Mouse (Mus musculus): ENCODE results near the gene Slc8a2. TPM values are rescaled to one million over a fixed set of nuclear protein-coding genes. Genes with fewer than 3 reads are reported as not detected.
A peak's percentile ranks its signal among the peaks of the same experiment; 100 is the strongest.

Slc8a2 gene
- polyA plus RNA-seq, 1 experiment: not detected

DNA sequence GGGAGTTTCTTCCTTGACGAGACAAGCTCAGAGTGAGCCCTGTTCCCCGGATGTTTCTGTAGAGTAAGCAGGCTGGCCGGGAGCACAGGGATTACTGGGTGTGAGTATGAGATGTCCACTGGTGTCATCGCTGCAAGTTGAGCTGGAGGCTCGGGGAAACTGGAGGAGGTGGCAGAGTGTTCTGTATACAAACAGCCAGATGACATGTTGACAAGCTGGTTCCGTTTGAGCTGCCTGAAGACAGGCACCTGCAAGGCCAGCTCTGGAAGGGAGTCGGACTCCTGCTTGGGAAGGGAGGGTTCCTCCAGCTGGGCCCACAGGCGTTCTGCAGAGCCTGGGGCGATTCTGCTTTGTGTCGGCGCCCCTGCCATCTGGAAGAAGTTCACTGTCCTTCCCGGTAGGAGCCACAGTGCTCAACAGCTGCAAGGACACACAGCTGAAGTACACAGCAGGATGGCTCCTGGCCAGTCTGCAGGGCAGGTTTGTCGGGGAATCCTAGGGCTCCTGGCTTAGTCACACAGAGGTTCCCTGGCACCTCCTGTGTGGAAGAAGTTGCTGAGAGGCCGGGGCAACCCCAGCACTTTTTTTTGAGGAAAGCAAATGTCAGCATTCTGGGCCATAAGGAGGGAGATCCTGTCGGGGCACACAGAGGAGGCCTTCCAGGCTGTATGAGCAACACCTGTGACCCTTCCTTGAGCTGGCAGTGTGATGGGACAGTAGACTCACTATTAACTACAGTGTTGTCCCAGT, 27.7 kb upstream of the Slc8a2 start:
- Histone ChIP-seq H3K4me3 (ENCODE audit: insufficient read depth, low read length) (no peak overlapping the region), H3K27ac (ENCODE audit: insufficient read depth, low read depth, low read length) (no peak overlapping the region), H3K4me1 (ENCODE audit: control insufficient read depth, insufficient read depth, low read length) (peaks cover 47% of the 10 kb centered on the region)
- TF ChIP-seq CTCF (IDR thresholded peaks at IDR 0.05; ENCODE audit: low read depth, low read length) (no peak), POLR2A (IDR thresholded peaks at IDR 0.05; ENCODE audit: borderline replicate concordance, low read depth, low read length) (no peak)

DNA sequence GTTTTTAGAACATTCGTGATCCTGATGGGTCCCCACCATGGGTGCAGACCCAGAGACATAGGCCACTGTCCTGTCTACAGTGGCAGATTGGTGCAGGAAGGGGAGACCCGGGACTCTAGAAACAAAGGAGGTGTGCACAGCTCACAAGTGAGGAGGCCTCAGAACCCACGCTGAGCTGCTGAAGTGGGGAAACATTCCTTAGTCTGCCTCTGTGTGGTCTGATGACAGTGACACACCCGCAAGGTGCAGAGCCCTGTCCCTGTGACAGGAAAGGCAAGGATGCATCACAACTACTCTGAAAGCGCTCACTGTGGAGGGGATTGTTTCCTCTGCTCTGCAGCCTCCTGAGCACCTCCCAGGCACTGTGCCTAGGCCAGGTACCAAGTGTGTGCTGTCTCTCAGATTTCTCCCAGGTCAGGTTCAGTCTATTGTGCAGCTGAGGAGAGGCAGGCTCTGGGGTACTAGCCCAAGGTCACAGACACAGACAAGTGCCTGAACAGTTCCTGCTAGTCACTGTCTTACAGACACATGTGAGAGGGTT, 26.9 kb upstream of the Slc8a2 start:
- no peak overlapping the region for H3K4me3 ChIP-seq (ENCODE audit: insufficient read depth, low read length)
- TF ChIP-seq CTCF (IDR thresholded peaks at IDR 0.05; ENCODE audit: low read depth, low read length) (no peak), POLR2A (IDR thresholded peaks at IDR 0.05; ENCODE audit: borderline replicate concordance, low read depth, low read length) (no peak)
- no peak overlapping the region for H3K27ac ChIP-seq (ENCODE audit: insufficient read depth, low read depth, low read length)
- H3K4me1 ChIP-seq (ENCODE audit: control insufficient read depth, insufficient read depth, low read length): peaks cover 41% of the 10 kb centered on the region

DNA sequence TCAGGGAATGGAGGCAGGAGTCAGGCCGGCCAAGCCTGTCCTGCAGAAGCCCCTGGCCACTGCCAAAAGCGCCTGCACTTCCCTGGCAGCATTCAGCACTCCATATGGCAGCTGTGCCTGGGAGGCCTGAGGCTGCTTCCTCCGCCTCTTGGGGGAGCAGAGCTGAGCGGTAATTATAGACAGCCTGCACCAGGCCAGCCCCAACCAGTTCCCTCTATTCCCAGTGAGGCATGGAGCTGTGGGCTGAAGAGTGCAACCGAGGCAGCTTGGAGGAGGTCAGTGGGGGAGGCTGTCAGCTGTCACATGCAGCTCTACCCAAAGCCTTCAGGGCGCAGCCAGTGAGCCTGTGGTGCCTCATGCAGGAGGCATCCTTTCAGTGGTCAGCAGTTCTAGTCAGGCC, 25.9 kb upstream of the Slc8a2 start:
- TF ChIP-seq CTCF (IDR thresholded peaks at IDR 0.05; ENCODE audit: low read depth, low read length) (no peak), POLR2A (IDR thresholded peaks at IDR 0.05; ENCODE audit: borderline replicate concordance, low read depth, low read length) (no peak)
- Histone ChIP-seq H3K27ac (ENCODE audit: insufficient read depth, low read depth, low read length) (0 out of 2 replicates have a peak overlapping the region, but pooled peaks have one; percentile 11), H3K4me3 (ENCODE audit: insufficient read depth, low read length) (no peak overlapping the region), H3K4me1 (ENCODE audit: control insufficient read depth, insufficient read depth, low read length) (peaks cover 40% of the 10 kb centered on the region)

DNA sequence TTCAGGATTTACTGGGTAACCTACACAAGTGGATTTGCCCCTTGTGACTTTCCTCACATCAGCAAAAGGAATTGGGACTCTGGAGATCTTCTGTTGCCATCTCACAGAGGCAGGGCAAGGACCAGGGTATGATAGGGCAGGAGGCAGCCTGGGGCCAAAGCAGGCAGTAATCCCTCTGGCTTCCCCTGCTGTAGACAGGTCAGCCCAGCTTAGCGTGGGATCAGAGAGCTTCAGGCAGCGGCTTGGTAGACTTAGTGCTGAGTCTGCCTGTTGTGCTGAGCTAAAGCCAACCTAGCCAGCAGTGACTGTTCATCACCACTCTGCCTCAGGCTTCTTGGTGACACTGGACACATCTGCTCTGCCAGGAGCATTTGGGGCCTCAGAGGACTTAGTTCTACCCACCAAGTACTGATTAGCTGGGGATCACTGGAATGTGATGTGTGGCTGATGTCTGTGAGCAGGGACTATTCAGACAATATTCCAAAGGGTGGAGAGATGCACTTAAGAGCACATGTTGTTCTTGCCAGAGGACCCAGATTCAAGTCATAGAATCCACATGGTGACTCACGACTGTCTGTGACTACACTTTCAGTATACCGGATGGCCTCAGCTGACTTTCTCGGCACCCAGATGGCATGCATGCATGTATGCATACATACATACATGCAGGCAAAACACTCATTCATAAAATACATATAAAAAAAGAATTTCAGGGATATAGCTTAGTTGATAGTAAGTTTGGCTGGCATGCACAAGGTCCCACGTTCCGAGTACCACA, 24.8 kb upstream of the Slc8a2 start:
- Histone ChIP-seq H3K4me1 (ENCODE audit: control insufficient read depth, insufficient read depth, low read length) (peaks cover 40% of the 10 kb centered on the region), H3K4me3 (ENCODE audit: insufficient read depth, low read length) (no peak overlapping the region)
- TF ChIP-seq CTCF (IDR thresholded peaks at IDR 0.05; ENCODE audit: low read depth, low read length): no peak
- no peak for TF ChIP-seq POLR2A (IDR thresholded peaks at IDR 0.05; ENCODE audit: borderline replicate concordance, low read depth, low read length)

DNA sequence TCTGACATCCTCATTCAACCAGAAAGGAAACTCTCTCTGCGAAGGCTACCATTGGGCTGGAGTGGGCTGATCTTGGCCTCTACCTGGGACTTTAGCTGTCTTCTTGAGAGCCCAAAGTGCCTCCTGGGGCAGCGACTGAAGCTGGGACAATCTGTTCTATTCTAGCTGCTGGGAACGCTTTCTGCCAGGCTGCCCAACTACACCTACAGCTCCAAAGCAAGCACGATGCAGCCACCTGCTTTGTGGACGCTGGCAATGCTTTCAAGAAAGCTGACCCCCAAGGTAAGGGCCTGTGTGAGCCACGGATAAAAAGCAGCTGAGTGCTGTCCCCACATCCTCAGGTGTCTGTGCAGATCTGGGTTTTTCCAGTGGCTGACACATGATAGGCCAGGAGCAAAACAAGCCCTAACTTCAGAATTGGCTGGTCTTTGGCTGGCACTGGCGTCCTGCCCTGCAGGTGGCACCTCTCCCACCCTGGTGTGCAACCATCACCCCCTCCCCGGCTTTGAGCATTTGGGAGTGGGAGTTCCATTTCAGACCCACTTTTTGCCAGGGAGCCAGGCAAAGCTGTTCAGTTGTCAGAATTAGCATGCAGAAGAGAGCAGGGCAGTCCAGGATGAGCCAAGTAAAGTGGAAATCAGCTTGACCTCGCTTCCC, 20.6 kb upstream of the Slc8a2 start:
- Histone ChIP-seq H3K4me1 (ENCODE audit: control insufficient read depth, insufficient read depth, low read length) (peaks cover 8% of the 10 kb centered on the region), H3K27ac (ENCODE audit: insufficient read depth, low read depth, low read length) (no peak overlapping the region), H3K4me3 (ENCODE audit: insufficient read depth, low read length) (no peak overlapping the region)
- TF ChIP-seq POLR2A (IDR thresholded peaks at IDR 0.05; ENCODE audit: borderline replicate concordance, low read depth, low read length): no peak
- TF ChIP-seq CTCF (IDR thresholded peaks at IDR 0.05; ENCODE audit: low read depth, low read length): no peak

More for the DNA sequence above, 24.8 kb upstream of the Slc8a2 start:
- no peak overlapping the region for H3K27ac ChIP-seq (ENCODE audit: insufficient read depth, low read depth, low read length)

DNA sequence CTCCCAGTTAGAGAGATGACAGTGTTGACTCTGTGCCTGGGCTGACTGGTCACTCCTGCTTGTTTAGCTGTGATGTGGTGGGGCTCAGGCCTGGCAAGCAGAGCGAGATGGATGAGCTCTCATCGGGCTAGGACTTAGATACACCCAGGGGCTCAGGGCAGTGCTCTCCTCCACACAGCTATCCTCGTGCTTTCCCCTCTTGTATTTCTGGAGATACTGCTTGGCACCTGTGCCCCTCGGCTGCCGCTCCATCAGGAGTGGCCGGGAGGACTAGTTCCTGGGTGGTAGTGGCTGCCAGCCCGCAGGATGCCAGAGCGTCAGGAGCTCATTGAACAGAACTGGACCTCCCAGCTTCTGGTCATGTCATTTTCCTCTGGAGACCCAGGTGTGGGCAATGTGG, 19.5 kb upstream of the Slc8a2 start:
- H3K4me1 ChIP-seq (ENCODE audit: control insufficient read depth, insufficient read depth, low read length): no peaks in the 10 kb centered on the region; the same call in 1 of the 2 replicates
- H3K27ac ChIP-seq (ENCODE audit: insufficient read depth, low read depth, low read length): no peak overlapping the region
- no peak overlapping the region for H3K4me3 ChIP-seq (ENCODE audit: insufficient read depth, low read length)
- TF ChIP-seq POLR2A (IDR thresholded peaks at IDR 0.05; ENCODE audit: borderline replicate concordance, low read depth, low read length) (no peak), CTCF (IDR thresholded peaks at IDR 0.05; ENCODE audit: low read depth, low read length) (no peak)

DNA sequence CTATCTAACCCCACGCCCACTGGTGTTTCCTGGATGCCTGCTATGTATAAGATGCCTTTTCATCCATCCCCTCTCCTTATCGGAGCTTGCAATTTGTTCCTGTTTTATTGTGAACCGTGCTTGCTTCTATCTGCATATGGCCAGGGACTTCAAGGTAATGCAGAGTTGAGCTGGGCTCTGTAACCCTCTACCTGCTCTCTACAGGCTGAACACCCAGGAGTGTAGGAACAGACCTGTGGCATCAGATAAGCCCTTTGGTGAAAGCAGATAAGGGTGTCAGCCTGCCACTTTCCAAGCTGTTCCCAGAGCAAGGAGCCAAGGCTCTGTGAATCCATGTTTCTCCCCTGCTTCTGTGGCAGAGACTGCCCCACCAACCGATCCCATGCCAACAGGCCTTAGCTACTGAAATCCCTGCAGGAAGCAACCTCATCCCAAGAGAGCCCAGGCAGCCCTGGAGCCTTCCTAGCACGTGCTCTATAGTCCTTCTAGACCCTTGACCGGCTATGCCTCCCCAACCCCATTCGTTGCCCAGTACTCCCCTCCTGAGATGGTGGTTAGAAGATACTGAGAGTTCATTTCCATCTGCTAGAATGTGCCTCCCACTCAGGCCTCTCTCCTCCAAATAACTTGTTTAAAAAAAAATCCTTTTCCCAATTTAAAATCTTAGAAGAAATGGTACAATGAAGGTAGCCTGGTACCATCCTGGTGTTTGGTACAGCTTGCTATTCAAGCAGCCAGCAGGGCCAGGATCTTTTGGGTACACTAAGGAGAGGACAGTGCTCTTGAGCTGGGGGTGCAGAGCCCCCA, 18.1 kb upstream of the Slc8a2 start:
- Histone ChIP-seq H3K4me3 (ENCODE audit: insufficient read depth, low read length) (no peak overlapping the region), H3K4me1 (ENCODE audit: control insufficient read depth, insufficient read depth, low read length) (peaks cover 4% of the 10 kb centered on the region; the same call in 1 of the 2 replicates), H3K27ac (ENCODE audit: insufficient read depth, low read depth, low read length) (no peak overlapping the region)
- TF ChIP-seq POLR2A (IDR thresholded peaks at IDR 0.05; ENCODE audit: borderline replicate concordance, low read depth, low read length) (no peak), CTCF (IDR thresholded peaks at IDR 0.05; ENCODE audit: low read depth, low read length) (no peak)

DNA sequence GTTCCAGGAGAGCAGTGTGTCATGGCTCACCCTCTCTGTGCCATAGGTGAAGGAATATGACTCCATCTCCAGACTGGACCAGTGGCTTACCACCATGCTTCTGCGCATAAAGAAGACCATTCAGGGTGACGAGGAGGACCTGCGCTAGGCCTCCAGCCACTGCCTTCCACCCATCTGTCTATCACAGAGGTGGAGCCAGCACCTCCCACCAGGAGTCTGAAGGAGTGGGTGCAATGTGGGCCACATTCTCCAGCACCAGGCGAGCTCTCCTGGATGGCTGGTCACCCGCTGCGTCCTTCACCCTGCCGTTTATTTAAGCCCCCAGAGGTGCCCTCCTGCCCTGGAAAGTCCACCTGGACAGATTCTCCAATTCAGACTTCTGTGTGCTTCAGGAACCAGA, 13.2 kb upstream of the Slc8a2 start:
- Histone ChIP-seq H3K4me1 (ENCODE audit: control insufficient read depth, insufficient read depth, low read length) (peaks cover 13% of the 10 kb centered on the region; the same call in 1 of the 2 replicates), H3K4me3 (ENCODE audit: insufficient read depth, low read length) (no peak overlapping the region), H3K27ac (ENCODE audit: insufficient read depth, low read depth, low read length) (no peak overlapping the region)
- TF ChIP-seq CTCF (IDR thresholded peaks at IDR 0.05; ENCODE audit: low read depth, low read length) (no peak), POLR2A (IDR thresholded peaks at IDR 0.05; ENCODE audit: borderline replicate concordance, low read depth, low read length) (no peak)

DNA sequence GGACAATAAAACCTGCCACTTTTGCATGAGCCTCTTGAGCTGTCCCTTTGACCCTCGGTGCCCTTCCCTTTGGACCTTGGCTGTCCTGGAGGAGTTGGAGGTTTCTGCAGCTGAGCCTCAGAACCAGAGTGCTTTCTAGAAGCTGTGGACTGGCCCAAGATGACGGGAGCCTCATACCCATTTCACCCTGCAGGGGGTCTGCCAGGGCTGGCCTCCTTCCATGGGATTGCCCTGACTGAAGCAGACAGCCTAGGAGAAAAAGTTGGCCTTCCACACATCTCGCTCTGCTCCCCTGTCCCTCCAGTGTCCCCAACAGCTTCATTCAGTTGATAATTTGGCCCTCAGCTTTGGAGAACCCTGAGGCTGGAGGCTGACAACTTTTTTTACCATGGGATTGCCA, 12.5 kb upstream of the Slc8a2 start:
- TF ChIP-seq POLR2A (IDR thresholded peaks at IDR 0.05; ENCODE audit: borderline replicate concordance, low read depth, low read length): no peak
- no peak for TF ChIP-seq CTCF (IDR thresholded peaks at IDR 0.05; ENCODE audit: low read depth, low read length)
- Histone ChIP-seq H3K4me3 (ENCODE audit: insufficient read depth, low read length) (no peak overlapping the region), H3K27ac (ENCODE audit: insufficient read depth, low read depth, low read length) (no peak overlapping the region), H3K4me1 (ENCODE audit: control insufficient read depth, insufficient read depth, low read length) (peaks cover 13% of the 10 kb centered on the region; the same call in 1 of the 2 replicates)
